Mouse (Mus musculus) forebrain, embryonic 12.5 days (tissue): ENCODE data around the gene Xkr8. TPM values are rescaled to one million over a fixed set of nuclear protein-coding genes. Genes with fewer than 3 reads are reported as not detected.

ENCODE experiments used
- ATAC-seq: fragments of 200-750 bp; cut with Nextera tagmentation; 2 replicates; pipeline ENCODE4 v1.8.0; 2017; ENCODE audit warnings: moderate TSS enrichment; ENCODE audit not compliant: low FRiP score
- H3K27ac ChIP-seq: fragments of 300-500 bp; sonication (generic); 2 replicates; pipeline ENCODE4 v1.5.1; 2016; ENCODE audit warnings: mild to moderate bottlenecking
- H3K27me3 ChIP-seq: fragments of 300-500 bp; sonication (generic); 2 replicates; pipeline ENCODE4 v1.6.1; 2016; ENCODE audit warnings: mild to moderate bottlenecking
- H3K36me3 ChIP-seq: fragments of 300-500 bp; sonication (generic); replicated peaks from 2 replicates; pipeline ENCODE4 v1.6.1; 2016; ENCODE audit warnings: mild to moderate bottlenecking
- H3K4me1 ChIP-seq: fragments of 300-500 bp; sonication (generic); 2 replicates; pipeline ENCODE4 v1.6.1; 2016
- H3K4me2 ChIP-seq: fragments of 300-500 bp; sonication (generic); 2 replicates; pipeline ENCODE4 v1.6.1; 2016; ENCODE audit warnings: mild to moderate bottlenecking, moderate library complexity
- H3K4me3 ChIP-seq: fragments of 300-500 bp; sonication (generic); replicated peaks from 2 replicates; pipeline ENCODE4 v1.5.1; 2016; ENCODE audit warnings: mild to moderate bottlenecking
- H3K9ac ChIP-seq: fragments of 300-500 bp; sonication (generic); 2 replicates; pipeline ENCODE4 v1.6.1; 2016; ENCODE audit warnings: mild to moderate bottlenecking
- H3K9me3 ChIP-seq: fragments of 300-500 bp; sonication (generic); 2 replicates; pipeline ENCODE4 v1.6.1; 2016
- WGBS: fragments of 180-500 bp; shearing (Covaris S2); methylation state at CpG from one replicate; pipeline ENCODE4 v1.1.7; 2016; 5-methylcytosine and 5-hydroxymethylcytosine counted together
- polyA plus RNA-seq: library from polyadenylated mRNA; unstranded; fragments of >200 nt; fragmentation: Nextera tagmentation; extraction: Ambion mirVana; gene quantifications from 2 replicates; pipeline ENCODE4 v1.2.1, GENCODE M21; 2016

Gene Xkr8
- polyA plus RNA-seq, 1 experiment from 2014 or later: 5.4 TPM

- Histone ChIP-seq H3K4me2 (no peak overlapping the region), H3K4me1 (peaks cover 8% of the 10 kb centered on the region), H3K9me3 (no peaks in the 10 kb centered on the region), H3K9ac (no peak overlapping the region), H3K27ac (no peak overlapping the region), H3K4me3 (no peak overlapping the region), H3K27me3 (no peaks in the 10 kb centered on the region), H3K36me3 (no peaks in the 10 kb centered on the region; the same call in 1 of the 2 replicates)
- ATAC-seq: no peak
- 91% methylated on average over 25 of the region's 25 CpGs for WGBS
Measured at GRCm38 (mm10) chr4:132733071-132733770, 875 bp upstream of the Xkr8 start.

DNA sequence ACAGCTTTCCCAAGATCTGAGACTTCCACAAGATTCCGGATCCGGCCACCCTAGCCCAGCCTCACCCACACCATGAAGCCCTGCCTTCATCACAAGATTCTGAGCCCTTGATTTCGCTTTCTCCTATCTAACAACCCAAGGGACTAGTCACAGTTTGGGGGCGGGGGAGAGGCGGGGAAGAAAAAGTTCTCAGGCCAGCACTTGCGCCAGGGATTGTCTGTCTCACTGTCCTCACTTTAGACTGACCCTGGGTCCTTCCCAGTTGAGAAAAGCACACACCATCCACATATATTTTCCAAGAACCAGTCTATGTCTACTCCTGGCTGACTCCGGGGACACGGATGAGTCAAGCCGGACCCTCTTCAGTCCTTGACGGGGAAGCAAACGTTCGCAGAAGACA is 730 bp downstream of the Xkr8 start:
- Histone ChIP-seq H3K36me3 (peaks cover 10% of the 10 kb centered on the region), H3K9ac (peak overlapping the region; percentile 70; the same call in 1 of the 2 replicates), H3K4me2 (peak overlapping the region; percentile 90), H3K4me1 (peaks cover 8% of the 10 kb centered on the region), H3K9me3 (no peaks in the 10 kb centered on the region), H3K4me3 (peak overlapping the region; percentile 54), H3K27ac (no peak overlapping the region), H3K27me3 (no peaks in the 10 kb centered on the region)
- 54% methylated on average over 12 of the region's 12 CpGs for WGBS
- ATAC-seq: no peak

DNA sequence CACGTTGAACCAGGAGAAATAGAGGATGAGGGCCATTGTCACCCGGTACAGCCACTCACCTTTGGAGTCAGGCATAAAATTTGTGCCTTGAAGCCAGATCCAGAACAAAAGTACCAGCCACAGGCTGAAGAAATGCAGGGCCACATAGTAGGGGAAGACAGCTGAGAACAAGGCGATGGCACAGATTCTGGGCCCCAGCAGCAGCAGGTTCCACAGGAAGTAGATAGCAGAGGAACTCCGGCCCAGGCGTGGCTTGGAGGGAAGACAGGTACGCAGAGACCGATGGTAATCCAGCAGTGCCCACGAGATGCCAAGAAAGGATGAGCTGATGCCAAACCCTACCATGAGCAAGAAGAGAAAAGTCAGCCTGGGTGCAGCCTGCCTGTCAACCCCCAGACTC is 4.1 kb downstream of the Xkr8 start:
- Histone ChIP-seq H3K27ac (no peak overlapping the region), H3K36me3 (peaks cover 36% of the 10 kb centered on the region), H3K27me3 (no peaks in the 10 kb centered on the region), H3K4me2 (no peak overlapping the region), H3K9me3 (no peaks in the 10 kb centered on the region), H3K4me1 (peaks cover 8% of the 10 kb centered on the region), H3K9ac (no peak overlapping the region), H3K4me3 (no peak overlapping the region)
- no peak for ATAC-seq
- WGBS: 92% methylated on average over 8 of the region's 8 CpGs

DNA sequence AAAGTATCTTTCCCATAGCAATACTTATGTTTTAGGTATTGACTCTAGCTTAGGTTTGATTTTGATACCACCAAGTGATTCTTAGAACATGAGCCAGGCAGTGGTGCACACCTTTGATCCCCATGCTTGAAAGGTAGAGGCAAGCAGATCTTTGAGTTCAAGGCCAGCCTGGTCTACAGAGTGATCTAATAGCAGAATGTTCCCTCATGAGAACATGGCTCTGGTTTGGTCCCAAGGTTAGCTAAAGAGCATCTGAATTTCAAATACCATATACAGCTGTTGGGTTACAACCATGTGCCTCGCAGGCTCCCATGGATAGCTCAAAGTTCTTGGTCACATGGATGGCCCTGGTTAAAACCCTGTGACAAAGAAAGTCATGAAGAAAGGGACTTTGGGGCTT is 14.1 kb downstream of the Xkr8 start:
- no peak overlapping the region for H3K4me2 ChIP-seq
- H3K36me3 ChIP-seq: peaks cover 73% of the 10 kb centered on the region
- no peaks in the 10 kb centered on the region for H3K9me3 ChIP-seq
- 97% methylated on average over 1 of the region's 1 CpGs for WGBS
- no peaks in the 10 kb centered on the region for H3K4me1 ChIP-seq
- no peaks in the 10 kb centered on the region for H3K27me3 ChIP-seq
- H3K4me3 ChIP-seq: no peak overlapping the region
- ATAC-seq: no peak
- no peak overlapping the region for H3K9ac ChIP-seq
- H3K27ac ChIP-seq: no peak overlapping the region

GRCm38 (mm10) chr4:132713181-132713580 is 19.2 kb downstream of the Xkr8 start:
- H3K9me3 ChIP-seq: no peaks in the 10 kb centered on the region
- no peak overlapping the region for H3K9ac ChIP-seq
- WGBS: 97% methylated on average over 7 of the region's 7 CpGs
- no peaks in the 10 kb centered on the region for H3K4me1 ChIP-seq
- H3K27me3 ChIP-seq: no peaks in the 10 kb centered on the region
- H3K36me3 ChIP-seq: peaks cover 74% of the 10 kb centered on the region
- H3K4me2 ChIP-seq: no peak overlapping the region
- no peak overlapping the region for H3K4me3 ChIP-seq
- no peak overlapping the region for H3K27ac ChIP-seq
- ATAC-seq: no peak

GRCm38 (mm10) chr4:132706885-132707284 is 25.5 kb downstream of the Xkr8 start:
- ATAC-seq: no peak
- H3K36me3 ChIP-seq: peaks cover 85% of the 10 kb centered on the region
- no peaks in the 10 kb centered on the region for H3K4me1 ChIP-seq
- WGBS: 93% methylated on average over 8 of the region's 8 CpGs
- H3K27me3 ChIP-seq: no peaks in the 10 kb centered on the region
- H3K4me3 ChIP-seq: no peak overlapping the region
- H3K9ac ChIP-seq: no peak overlapping the region
- H3K27ac ChIP-seq: no peak overlapping the region
- no peak overlapping the region for H3K4me2 ChIP-seq
- H3K9me3 ChIP-seq: no peaks in the 10 kb centered on the region

DNA sequence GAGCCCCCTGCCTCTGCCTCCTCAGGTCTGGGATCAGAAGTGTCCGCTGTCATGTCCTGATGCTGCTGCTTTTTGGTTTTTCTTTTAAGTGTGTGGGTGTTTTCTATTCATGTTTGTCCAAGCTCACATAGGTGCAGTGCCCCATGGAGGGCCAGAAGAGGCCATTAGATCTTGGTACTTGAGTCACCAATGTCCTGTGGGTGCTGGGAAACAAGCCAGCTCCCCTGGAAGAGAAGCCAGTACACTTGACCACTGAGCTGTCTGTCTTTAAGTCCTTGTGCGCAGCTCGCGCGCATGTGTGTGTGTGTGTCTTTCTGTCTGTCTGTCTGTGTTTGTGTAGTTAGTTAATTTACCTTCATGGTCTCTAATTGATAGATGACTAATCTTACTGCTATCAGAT is 30.3 kb downstream of the Xkr8 start:
- H3K9me3 ChIP-seq: no peaks in the 10 kb centered on the region
- no peak overlapping the region for H3K27ac ChIP-seq
- no peak overlapping the region for H3K9ac ChIP-seq
- no peaks in the 10 kb centered on the region for H3K4me1 ChIP-seq
- no peak for ATAC-seq
- H3K4me3 ChIP-seq: no peak overlapping the region
- H3K27me3 ChIP-seq: no peaks in the 10 kb centered on the region
- H3K4me2 ChIP-seq: no peak overlapping the region
- peaks cover 68% of the 10 kb centered on the region for H3K36me3 ChIP-seq
- WGBS: over 99% methylated on average over 5 of the region's 5 CpGs

- Histone ChIP-seq H3K9me3 (no peaks in the 10 kb centered on the region), H3K4me3 (no peak overlapping the region), H3K9ac (no peak overlapping the region), H3K27me3 (no peaks in the 10 kb centered on the region), H3K27ac (no peak overlapping the region), H3K4me1 (no peaks in the 10 kb centered on the region), H3K4me2 (no peak overlapping the region), H3K36me3 (peaks cover 52% of the 10 kb centered on the region)
- WGBS: 94% methylated on average over 3 of the region's 3 CpGs
- no peak for ATAC-seq
Measured at GRCm38 (mm10) chr4:132693366-132693765, 39.0 kb downstream of the Xkr8 start.

GRCm38 (mm10) chr4:132689634-132690033 is 42.7 kb downstream of the Xkr8 start:
- Histone ChIP-seq H3K4me1 (no peaks in the 10 kb centered on the region), H3K36me3 (peaks cover 44% of the 10 kb centered on the region), H3K9ac (no peak overlapping the region), H3K4me2 (no peak overlapping the region), H3K27me3 (no peaks in the 10 kb centered on the region), H3K4me3 (no peak overlapping the region), H3K27ac (no peak overlapping the region), H3K9me3 (no peaks in the 10 kb centered on the region)
- no peak for ATAC-seq
- WGBS: 92% methylated on average over 2 of the region's 2 CpGs

DNA sequence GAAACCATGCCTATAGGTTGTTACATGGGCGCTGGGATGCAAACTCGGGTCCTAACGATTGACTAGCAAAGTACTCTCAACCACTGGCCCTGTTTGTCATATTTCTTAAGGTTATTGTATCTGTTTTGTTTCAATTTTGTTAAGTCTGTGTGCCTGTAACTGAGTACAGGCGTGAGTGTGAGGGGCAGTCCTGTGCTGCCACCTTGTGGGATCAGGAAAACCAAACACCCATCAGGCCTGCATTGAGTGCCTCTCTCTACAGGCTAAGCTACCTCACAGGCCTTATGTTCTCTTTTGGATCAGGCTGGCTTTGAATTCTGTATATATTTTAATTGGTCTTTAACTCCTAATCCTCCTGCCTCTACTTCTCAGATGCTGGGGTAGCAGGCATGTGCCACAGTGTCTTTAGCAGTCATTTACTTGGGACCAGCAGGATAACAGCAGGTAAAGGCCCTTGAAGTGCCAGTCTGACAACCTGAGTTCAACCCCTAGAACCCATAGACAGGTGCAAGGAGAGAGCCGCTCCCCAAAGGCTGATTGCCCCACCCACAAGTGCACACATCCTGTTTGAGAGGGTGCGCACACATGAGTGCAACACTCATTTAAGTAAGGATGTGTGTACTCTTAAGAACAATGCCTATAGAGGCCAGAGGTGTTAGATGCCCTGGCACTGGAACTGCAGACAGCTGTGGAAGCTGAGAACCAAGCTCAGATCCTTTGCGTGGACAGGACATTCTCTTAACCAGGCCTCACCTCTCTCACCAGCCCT is 55.4 kb downstream of the Xkr8 start:
- H3K36me3 ChIP-seq: peaks cover 62% of the 10 kb centered on the region
- no peaks in the 10 kb centered on the region for H3K9me3 ChIP-seq
- no peak overlapping the region for H3K9ac ChIP-seq
- H3K4me2 ChIP-seq: no peak overlapping the region
- WGBS: 83% methylated on average over 7 of the region's 7 CpGs
- ATAC-seq: no peak
- H3K4me3 ChIP-seq: no peak overlapping the region
- no peak overlapping the region for H3K27ac ChIP-seq
- no peaks in the 10 kb centered on the region for H3K4me1 ChIP-seq
- no peaks in the 10 kb centered on the region for H3K27me3 ChIP-seq
